Mouse (Mus musculus) 3134 (cell line): Measurements from ENCODE around the gene Pcdh7.
"Not testable (repeated sequence)": the region's sequence is repeated elsewhere in the genome, so short reads cannot be mapped to it uniquely, and the experiment has no call there.

Experiments used
- DNase-seq: peaks from one replicate; pipeline ENCODE4 v3.0.0-alpha.2; 2011; ENCODE audit warnings: low spot score; ENCODE audit not compliant: insufficient read length; ENCODE audit errors: extremely low read depth

Pcdh7 gene

DNA sequence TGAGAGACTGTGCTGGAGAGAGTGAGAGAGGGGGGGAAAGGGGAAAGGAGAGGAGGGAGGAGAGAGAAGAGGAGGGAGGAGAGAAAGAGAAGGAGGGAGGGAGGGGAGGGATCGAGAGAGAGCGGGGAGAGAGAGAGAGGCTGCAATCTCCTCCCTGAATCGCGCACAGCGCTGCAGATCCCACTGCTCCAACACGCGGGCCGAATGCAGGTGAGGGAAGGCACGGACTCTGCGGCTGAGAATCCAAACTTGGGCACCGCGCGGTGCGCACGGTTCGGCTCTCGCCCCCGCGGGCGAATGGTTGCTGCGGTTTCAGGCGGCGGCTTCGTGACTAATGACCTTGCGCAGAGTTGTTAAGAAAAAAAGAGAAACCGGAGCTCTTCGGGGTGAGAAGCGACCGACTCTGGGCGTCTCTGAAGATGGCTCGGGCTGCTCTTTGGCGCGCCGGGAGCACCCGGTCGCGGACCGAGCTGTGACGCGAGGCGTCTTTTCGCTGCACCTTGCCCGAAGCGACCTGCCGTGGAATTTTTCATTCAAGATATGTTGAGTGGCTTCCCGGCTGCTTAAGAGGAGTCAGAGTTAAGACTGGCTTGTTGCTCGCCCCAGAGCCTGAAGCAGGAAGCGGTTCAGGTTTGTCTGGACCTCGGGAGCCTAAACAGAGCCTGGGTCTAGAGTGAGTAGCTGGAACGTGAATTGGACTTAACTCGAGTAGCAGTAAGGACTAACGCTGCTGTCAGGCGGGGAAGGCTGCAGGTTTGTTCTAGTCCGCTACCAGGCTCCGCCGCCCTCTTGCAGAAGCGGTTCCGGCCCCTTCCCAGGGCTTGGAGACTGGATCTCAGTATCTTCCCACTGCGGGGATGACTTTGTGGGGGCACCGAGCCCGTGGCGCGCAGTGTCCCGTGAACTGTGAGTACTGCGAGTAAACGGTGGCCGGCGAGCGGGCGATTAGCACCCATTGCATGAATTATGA, at the start of gene Pcdh7:
TSS of gene Pcdh7 (plus strand) at position 62 of the 970 bp plus-strand sequence.
- peak; percentile 83 for DNase-seq

DNA sequence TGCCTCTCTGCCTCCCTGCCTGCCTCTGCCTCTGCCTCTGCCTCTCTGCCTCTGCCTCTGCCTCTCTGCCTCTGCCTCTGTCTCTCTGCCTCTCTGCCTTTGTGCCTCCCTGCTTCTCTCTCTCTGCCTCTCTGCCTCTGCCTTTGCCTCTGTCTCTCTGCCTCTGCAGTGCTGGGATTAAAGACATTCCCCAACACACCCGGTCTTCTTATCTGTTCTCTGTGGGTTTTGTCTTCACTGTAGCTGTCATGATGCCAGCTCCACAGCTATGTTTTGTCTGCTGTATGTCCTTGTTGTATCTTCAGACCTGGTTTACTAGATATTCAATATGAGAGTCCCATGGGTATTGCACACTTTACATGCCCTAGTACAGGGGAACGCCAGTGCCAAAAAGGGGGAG, 40.8 kb upstream of the Pcdh7 start:
- not testable (repeated sequence) for DNase-seq

DNA sequence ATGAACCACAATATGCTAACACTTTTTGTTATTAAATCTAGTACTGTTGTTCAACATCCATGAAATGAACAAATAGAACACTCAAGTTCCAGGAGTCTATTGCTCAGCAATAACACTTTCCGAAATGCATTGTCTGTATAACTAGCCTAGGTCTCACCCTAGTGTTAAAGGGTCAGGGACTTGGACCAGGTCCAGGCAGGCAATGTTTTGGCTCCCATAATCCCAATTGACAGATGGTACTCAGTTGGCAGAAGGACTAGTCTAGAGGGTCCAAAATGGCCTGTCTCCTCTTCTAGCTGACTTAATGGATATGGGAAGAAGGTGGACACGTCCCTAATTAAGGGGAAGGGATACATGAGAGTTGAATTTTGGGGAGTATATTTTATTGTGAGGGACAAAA, 9.4 kb upstream of the Pcdh7 start:
- DNase-seq: no peak

DNA sequence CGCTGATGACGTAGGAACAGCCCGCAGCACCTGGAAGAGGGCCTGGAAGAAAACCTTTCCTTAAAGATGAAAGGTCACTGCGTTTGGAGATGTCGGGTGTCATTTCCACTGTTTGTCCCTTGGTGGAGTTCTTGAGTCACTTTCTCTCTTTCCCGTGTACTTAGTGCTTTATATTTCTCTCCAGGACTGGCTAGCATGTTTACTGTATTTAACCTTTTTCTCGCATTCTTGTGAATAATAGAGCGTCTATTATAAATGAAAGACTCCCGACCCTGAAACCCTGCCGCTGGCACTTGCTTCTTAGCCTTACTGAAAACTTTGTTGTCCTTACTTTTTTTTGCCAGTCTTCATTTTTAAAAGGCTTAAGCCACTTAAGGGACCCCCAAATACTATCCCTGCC, 3.8 kb upstream of the Pcdh7 start:
- peak; percentile 18 for DNase-seq

DNA sequence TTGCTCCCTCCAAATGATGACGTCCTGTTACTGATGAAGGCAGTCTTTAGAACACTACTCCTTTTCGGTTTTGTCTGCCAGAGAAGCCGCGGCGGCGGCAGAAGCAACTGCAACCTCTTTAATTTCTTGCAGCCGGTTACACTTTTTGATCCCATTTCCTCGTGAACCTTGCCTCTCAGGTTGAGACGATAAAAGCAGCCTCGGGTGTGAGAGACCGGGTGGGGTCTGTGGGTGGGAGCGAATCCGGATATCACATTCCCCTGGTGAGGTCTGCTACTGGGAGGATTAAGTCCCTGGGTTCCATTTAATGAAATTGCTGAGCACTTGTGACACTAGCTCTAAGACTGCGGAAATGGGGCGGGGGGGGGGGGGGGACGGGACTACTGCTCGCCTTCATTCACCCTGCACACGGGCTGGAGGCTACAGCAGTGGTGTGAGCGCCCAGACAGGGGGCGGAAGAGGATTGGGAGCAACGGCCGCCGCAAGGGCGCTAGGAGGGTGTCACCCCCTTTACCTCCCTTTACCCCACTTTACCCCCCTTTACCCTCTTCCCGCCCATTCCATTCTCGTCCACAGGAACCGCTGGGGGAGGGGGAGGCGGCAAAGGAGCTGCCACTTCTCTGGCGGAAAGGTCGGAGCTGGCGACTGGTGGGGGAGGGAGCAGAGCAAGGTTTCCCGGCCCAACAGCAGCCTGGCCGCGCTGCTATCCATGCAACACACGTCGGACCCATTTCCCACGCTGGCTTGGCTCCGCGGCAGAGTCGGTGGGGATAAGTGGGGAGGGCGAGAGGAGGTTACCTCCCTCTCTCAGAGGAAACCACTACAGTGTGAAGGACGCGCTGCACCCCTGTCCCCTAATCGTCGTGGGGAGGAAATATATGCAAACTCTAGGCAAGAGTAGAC, 2.9 kb upstream of the Pcdh7 start:
- peak; percentile 78 for DNase-seq

DNA sequence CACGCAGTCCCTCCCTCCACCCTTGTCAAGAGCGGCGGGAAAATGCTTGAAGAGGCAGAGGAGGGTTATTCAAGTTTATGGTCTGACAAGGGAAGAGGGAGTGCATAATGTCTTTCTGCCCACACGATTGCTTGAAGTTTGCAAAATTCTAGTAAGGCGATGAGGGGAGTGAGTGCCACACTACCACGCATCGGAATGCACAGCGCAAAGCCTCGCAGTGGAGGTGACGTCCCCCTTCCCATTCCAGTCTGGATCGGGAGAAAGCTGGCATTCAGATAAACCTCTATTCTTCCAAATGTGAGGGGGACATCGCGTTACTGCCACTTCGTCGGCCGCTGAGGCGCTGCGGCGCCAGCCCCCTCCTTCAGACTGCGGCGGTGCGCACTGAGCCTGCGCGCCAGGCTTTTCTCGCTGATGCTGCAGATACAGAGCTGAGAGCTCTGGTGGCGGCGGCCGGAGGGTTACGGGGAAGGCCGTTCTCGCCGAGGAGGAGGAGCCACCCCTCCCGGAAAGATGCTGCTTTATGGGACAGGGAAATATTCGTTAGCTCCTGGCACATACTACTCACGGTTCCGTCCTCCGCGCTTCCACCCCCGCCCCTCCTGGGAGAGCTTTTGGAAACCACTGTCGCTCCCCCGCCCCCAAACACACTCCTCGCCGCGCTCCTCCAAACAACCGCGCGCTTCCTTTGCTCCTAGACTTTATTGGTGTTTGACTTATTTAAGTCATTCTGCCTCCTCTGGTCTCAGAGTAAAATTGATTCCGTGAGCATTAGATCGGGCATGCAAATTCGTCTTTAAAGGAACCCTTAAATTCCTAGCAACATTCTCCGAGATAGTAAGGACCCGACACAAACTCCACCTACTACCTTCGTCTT, 2.0 kb upstream of the Pcdh7 start:
- DNase-seq: peak; percentile 80

DNA sequence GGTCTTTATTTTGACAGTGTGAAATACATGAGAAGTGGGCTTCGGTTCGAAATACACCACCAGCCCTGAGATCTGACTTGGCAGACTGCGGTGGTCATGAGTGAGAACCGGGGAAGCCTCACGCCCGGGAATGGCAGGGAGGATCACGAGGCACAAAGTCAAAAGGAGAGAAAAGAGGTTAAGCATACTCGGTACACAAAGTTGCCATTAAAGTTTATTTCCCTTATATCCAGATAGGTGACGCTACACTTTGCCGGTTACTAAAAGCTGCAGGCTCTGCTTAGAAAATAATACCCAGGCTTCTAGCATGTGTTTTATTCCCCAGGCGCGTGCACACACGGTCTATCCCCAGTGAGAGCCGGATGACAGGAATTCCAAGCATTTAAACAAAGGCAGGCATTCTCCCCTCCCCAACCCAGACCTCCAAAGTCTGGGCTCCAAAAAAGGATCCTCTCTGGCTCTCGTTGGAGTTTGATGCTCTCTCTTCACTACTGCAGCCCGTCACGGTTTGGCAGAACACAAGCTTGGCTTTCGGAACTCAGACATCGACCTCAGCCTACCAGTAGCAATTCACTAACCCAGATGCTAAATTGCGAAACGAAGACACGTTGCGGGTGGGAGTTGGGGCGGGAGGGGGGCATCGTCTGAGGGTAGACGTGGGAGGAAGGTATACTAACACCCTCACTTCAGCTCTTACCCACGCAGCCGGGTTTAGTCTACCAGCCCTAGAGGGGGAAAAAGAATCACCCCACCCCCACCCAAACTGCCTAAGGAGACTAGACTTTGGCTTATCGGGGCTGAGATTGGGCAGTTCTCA, 1.1 kb upstream of the Pcdh7 start:
- DNase-seq: no peak

DNA sequence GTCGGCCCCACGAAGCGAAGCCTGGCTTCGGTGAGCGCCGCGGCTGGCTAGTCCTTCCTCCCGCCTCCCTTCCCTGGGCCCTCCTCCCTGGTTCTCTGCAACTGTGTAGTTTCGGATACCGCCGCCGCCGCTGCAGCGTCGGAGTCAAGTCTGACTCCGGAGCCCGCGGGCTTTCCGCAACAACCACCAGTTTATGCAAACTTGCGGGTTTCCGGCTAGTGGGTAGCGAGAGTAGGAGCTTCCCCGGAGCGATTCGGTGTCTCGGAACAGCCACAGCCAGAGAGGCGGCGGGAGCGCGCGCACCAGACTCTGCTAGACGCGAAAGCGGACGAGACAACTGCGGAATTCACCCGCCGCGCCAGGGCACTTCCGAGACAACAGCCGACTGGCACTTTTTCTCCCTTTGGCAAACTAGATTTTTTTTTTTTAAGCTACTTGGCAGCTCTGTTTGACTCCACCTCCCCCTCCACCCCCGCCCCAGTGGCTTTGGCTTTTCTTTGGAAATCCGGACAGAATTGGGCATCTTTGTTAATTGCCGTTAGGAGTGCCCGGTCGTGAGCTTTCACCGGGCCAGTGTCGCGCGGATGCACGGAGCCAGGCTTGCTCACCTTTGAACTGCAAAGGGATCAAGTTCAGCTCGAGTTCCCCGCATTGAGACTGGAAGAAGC, 395 bp upstream of the Pcdh7 start:
- peak; percentile 75 for DNase-seq

DNA sequence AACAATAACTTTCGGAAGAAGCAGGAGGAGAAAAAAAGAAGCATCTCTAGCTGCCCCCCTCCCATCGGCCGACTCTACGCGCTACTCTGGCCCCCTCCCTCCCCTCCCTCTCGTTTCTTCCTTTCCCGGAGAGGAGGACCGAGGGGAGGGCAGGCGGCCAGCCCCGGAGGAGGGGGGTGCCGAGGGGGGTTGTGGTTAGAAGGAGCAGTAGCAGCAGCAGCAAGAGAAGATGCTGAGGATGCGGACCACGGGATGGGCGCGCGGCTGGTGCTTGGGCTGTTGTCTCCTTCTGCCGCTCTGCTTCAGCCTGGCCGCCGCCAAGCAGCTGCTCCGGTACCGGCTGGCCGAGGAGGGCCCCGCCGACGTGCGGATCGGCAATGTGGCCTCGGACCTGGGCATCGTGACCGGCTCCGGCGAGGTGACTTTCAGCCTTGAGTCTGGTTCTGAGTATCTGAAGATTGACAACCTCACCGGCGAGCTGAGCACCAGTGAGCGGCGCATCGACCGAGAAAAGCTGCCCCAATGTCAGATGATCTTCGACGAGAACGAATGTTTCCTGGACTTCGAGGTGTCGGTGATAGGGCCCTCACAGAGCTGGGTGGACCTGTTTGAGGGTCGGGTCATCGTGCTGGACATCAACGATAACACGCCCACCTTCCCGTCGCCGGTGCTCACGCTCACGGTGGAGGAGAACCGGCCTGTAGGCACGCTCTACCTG, 1.3 kb downstream of the Pcdh7 start:
- DNase-seq: peak; percentile 11

DNA sequence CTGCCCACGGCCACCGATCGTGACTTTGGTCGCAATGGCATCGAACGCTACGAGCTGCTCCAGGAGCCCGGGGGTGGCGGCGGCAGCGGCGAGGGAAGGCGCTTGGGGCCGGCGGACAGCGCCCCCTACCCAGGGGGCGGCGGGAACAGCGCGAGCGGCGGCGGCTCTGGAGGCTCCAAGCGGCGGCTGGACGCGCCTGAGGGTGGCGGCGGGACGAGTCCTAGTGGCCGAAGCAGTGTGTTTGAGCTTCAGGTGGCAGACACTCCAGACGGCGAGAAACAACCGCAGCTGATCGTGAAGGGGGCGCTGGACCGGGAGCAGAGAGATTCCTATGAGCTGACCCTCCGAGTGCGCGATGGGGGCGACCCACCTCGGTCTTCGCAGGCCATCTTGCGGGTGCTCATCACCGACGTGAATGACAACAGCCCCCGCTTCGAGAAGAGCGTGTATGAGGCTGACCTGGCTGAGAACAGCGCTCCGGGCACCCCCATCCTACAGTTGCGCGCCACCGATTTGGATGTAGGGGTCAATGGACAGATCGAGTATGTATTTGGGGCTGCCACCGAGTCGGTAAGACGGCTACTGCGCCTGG, 1.9 kb downstream of the Pcdh7 start:
- peak; percentile 5 for DNase-seq

DNA sequence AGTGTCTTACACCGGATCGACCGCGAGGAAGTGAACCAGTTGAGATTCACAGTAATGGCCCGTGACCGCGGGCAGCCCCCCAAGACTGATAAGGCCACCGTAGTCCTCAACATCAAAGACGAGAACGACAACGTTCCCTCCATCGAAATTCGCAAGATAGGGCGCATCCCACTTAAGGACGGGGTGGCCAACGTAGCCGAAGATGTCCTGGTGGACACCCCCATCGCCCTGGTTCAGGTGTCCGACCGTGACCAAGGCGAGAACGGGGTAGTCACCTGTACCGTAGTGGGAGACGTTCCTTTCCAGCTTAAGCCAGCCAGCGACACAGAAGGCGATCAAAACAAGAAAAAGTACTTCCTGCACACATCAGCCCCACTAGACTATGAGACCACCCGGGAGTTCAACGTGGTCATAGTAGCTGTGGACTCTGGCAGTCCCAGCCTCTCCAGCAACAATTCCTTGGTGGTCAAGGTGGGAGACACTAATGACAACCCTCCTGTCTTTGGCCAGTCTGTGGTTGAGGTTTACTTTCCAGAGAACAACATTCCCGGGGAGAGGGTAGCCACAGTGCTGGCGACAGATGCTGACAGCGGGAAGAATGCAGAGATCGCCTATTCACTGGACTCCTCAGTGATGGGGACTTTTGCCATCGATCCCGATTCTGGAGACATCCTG, 2.6 kb downstream of the Pcdh7 start:
- DNase-seq: peak; percentile 11

DNA sequence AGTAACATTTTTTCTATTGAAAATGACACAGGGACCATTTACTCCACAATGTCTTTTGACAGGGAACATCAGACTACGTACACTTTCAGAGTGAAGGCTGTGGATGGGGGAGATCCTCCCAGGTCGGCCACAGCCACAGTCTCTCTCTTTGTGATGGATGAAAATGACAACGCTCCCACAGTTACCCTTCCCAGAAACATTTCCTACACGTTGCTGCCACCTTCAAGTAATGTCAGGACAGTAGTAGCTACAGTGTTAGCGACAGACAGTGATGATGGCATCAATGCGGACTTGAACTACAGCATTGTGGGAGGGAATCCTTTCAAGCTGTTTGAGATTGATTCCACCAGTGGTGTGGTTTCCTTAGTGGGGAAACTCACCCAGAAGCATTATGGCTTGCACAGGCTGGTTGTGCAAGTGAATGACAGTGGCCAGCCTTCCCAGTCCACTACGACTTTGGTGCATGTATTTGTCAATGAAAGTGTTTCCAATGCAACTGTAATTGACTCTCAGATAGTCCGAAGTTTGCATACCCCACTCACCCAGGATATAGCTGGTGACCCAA, 3.5 kb downstream of the Pcdh7 start:
- no peak for DNase-seq

DNA sequence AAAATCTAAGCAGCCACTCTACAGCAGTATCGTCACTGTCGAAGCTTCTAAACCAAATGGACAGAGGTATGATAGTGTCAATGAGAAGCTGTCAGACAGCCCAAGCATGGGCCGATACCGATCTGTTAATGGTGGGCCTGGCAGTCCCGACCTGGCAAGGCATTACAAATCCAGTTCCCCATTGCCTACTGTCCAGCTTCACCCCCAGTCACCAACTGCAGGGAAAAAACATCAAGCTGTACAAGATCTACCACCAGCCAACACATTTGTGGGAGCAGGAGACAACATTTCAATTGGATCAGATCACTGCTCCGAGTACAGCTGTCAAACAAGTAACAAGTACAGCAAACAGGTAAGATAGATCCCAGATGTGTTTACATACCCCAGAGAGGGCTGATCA, 4.2 kb downstream of the Pcdh7 start:
- no peak for DNase-seq

DNA sequence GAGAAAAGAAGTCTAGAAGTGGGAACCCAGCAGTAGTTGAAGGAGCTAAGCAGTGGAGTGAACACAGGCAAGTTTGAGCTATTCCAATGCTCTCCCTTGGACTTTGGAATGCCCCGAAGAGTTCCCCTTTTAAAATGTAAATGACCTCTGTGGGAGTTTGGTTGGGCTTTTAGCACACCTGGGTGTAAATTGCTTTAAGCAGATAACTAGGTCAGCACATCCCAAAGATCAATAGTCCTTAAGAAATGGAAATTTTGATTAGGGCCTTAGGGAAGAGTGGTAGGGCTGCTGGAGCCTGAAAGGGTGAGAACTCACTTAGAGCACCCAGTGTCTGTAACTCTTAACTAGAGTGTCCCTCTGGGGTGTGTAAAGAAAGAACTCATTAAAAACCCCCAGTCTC, 15.7 kb downstream of the Pcdh7 start:
- DNase-seq: no peak

DNA sequence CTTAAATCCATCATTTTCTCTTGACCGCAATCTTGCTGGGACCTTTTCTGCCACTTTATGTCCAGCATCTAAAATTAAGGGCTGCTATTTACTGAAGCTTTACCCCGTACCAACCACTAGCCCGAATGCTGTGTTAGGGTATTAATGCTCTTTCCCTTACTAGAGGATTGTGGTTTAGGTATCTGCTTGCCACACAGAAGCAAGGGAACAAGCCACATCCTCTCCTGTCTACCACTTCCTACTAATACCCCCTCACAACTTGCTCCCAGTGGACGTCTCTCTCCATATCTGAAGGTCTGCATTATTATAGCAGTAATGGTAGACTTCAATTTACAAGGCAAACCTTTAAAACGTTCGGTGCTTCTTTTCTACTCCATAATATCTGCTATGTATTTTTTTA, 18.0 kb downstream of the Pcdh7 start:
- DNase-seq: no peak

DNA sequence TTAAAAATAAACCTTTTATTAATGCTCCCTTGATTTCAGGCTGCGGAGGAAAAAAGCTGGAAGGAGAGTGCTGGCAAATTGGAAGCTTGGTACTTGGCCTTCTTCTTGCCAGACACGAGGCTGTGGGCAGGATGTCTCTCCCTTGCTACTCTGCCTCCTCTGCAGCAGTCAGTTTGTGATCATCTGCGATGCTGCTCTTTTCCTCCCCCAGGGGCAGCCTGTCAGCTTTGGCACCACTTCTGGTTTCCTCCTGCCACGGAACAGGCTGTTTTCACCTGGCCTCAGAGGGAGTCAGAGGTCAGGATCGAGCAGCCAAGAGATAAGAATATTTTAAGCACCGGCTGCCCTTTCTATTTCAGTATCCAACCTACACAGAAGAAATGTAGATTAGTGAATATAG, 25.2 kb downstream of the Pcdh7 start:
- DNase-seq: no peak

DNA sequence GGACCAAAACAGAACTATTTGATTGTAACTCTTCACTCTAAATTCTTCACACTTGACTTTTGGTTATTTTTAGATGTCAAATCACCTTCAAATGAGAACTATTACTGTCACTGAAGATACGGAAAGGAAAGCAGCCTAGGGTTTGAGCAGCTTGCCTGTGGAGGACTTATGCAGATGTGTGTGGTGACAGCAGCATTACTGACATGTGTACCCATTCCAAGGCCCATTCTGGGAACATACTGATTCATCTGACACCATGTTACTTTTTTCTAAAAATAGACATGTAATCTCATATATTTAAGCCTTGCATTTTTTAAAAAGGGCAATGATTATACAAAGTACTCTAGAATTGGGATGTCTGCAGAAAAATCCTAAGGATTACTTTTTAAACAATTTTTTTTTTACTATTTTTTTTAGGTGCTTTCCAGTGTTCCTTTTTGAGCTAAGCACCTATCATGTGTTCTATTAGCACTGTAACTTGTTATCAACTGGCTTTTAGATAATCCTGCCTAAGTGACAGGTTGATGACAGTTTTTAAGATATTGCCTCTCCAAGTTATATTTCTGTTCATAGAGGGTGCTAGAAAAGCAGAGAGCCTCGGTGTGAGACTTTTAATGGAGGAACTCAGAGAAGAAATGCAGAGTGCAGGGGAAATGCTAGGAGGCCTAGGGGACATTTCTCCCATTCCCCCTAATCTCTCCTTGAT, 26.3 kb downstream of the Pcdh7 start:
- DNase-seq: no peak
